Mouse (Mus musculus) CH12.LX (cell line): ENCODE results near the gene Osgep. TPM values are rescaled to one million over a fixed set of nuclear protein-coding genes. Genes with fewer than 3 reads are reported as not detected.

Source experiments
- DNase-seq: peaks from one replicate; pipeline ENCODE4 v3.0.0-alpha.2; 2013; ENCODE audit errors: extremely low read depth
- H3K27ac ChIP-seq: 2 replicates; pipeline ENCODE4 v1.5.1; 2012; ENCODE audit warnings: low read depth, mild to moderate bottlenecking, control low read depth, moderate library complexity; ENCODE audit not compliant: insufficient read depth
- H3K27me3 ChIP-seq: replicated peaks from 2 replicates; pipeline ENCODE3; 2012; ENCODE audit warnings: inconsistent platforms
- H3K36me3 ChIP-seq, 2 experiments: replicated peaks in 1 of 2; 2 replicates each; pipeline versions ENCODE3 to v1.6.1; 2012; ENCODE audit warnings: inconsistent platforms in 1 of 2, low read length in 1 of 2, mild to moderate bottlenecking in 1 of 2, mixed read lengths in 1 of 2, moderate library complexity in 1 of 2; ENCODE audit not compliant: control insufficient read depth in 1 of 2, insufficient read depth in 1 of 2
- H3K4me1 ChIP-seq, 2 experiments: 2 replicates each; pipeline ENCODE4 v1.6.1; 2012; ENCODE audit warnings: inconsistent platforms in 1 of 2, moderate library complexity in 1 of 2; ENCODE audit not compliant: insufficient read depth in 2 of 2, control insufficient read depth in 1 of 2
- H3K4me2 ChIP-seq: 2 replicates; pipeline ENCODE4 v1.6.1; 2012; ENCODE audit warnings: low read depth, mild to moderate bottlenecking, control low read depth; ENCODE audit not compliant: poor library complexity, insufficient read depth, severe bottlenecking
- H3K4me3 ChIP-seq, 3 experiments: fragments of 150-350 bp in 1 of 3; sonication (generic) in 1 of 3; replicated peaks in 1 of 3; 2 replicates each; pipeline versions ENCODE3 to v1.5.1; 2011 to 2012; ENCODE audit warnings: low read depth in 2 of 3, low read length in 2 of 3, mild to moderate bottlenecking in 2 of 3, moderate library complexity in 2 of 3, control low read depth in 1 of 3, improper control_type of control experiment in 1 of 3, inconsistent platforms in 1 of 3, mixed read lengths in 1 of 3; ENCODE audit not compliant: poor library complexity in 1 of 3
- H3K79me2 ChIP-seq: replicated peaks from 2 replicates; pipeline ENCODE4 v1.6.1; 2012; ENCODE audit warnings: mild to moderate bottlenecking, moderate library complexity; ENCODE audit not compliant: control insufficient read depth, poor library complexity, insufficient read depth, severe bottlenecking; ENCODE audit errors: extremely low read depth
- H3K9ac ChIP-seq: 2 replicates; pipeline ENCODE4 v1.6.1; 2012; ENCODE audit warnings: low read depth, mild to moderate bottlenecking, control low read depth, moderate library complexity; ENCODE audit not compliant: insufficient read depth
- H3K9me3 ChIP-seq: replicated peaks from 2 replicates; pipeline ENCODE3; 2012; ENCODE audit warnings: low read length, inconsistent platforms, mixed read lengths
- BHLHE40 ChIP-seq: IDR thresholded peaks from 2 replicates; pipeline ENCODE4 v1.6.1; 2011; ENCODE audit warnings: mild to moderate bottlenecking, low read depth, low read length, improper control_type of control experiment
- CHD2 ChIP-seq: IDR thresholded peaks from 2 replicates; pipeline ENCODE4 v1.6.1; 2011; ENCODE audit warnings: low read length, improper control_type of control experiment
- CTCF ChIP-seq, 2 experiments: IDR thresholded peaks in 1 of 2; conservative IDR thresholded peaks in 1 of 2; 2 replicates each; pipeline ENCODE4 v1.5.1; 2011 to 2012; ENCODE audit warnings: low read depth in 2 of 2, low read length in 2 of 2, improper control_type of control experiment in 1 of 2, inconsistent platforms in 1 of 2, mild to moderate bottlenecking in 1 of 2, moderate library complexity in 1 of 2
- E2F4 ChIP-seq: IDR thresholded peaks from 2 replicates; pipeline ENCODE4 v1.6.1; 2011; ENCODE audit warnings: low read depth, low read length, improper control_type of control experiment; ENCODE audit not compliant: insufficient replicate concordance
- ELF1 ChIP-seq: IDR thresholded peaks from 2 replicates; pipeline ENCODE4 v1.6.1; 2014; ENCODE audit warnings: low read depth, mild to moderate bottlenecking, inconsistent platforms, low read length, improper control_type of control experiment
- ETS1 ChIP-seq: conservative IDR thresholded peaks from 2 replicates; pipeline ENCODE4 v1.6.1; 2012; ENCODE audit warnings: low read depth, mild to moderate bottlenecking, inconsistent platforms, low read length, improper control_type of control experiment, moderate library complexity
- HCFC1 ChIP-seq: IDR thresholded peaks from 2 replicates; pipeline ENCODE4 v1.6.1; 2012; ENCODE audit warnings: low read depth, mild to moderate bottlenecking, inconsistent platforms, low read length, improper control_type of control experiment
- IRF4 ChIP-seq: IDR thresholded peaks from 2 replicates; pipeline ENCODE4 v1.6.1; 2014; ENCODE audit warnings: low read depth, mild to moderate bottlenecking, inconsistent platforms, low read length, improper control_type of control experiment
- JUND ChIP-seq: conservative IDR thresholded peaks from 2 replicates; pipeline ENCODE4 v1.6.1; 2011; ENCODE audit warnings: low read depth, low read length, improper control_type of control experiment
- MAX ChIP-seq: IDR thresholded peaks from 2 replicates; pipeline ENCODE4 v1.6.1; 2011; ENCODE audit warnings: low read length, improper control_type of control experiment
- MAZ ChIP-seq: IDR thresholded peaks from 2 replicates; pipeline ENCODE4 v1.6.1; 2012; ENCODE audit warnings: low read depth, mild to moderate bottlenecking, inconsistent platforms, low read length, improper control_type of control experiment, moderate library complexity
- MEF2A ChIP-seq: IDR thresholded peaks from 2 replicates; pipeline ENCODE4 v1.6.1; 2014; ENCODE audit warnings: low read depth, mild to moderate bottlenecking, inconsistent platforms, low read length, improper control_type of control experiment, borderline replicate concordance
- MYC ChIP-seq: IDR thresholded peaks from 2 replicates; pipeline ENCODE4 v1.6.1; 2011; ENCODE audit warnings: low read depth, mild to moderate bottlenecking, improper control_type of control experiment, low read length
- NELFE ChIP-seq: IDR thresholded peaks from 2 replicates; pipeline ENCODE4 v1.6.1; 2011; ENCODE audit warnings: low read depth, low read length, improper control_type of control experiment
- NRF1 ChIP-seq: IDR thresholded peaks from 2 replicates; pipeline ENCODE4 v1.6.1; 2014; ENCODE audit warnings: low read depth, mild to moderate bottlenecking, inconsistent platforms, low read length, improper control_type of control experiment, moderate library complexity
- POLR2AphosphoS2 ChIP-seq: IDR thresholded peaks from 2 replicates; pipeline ENCODE4 v1.6.1; 2011; ENCODE audit warnings: low read depth, low read length, improper control_type of control experiment
- RAD21 ChIP-seq: IDR thresholded peaks from 2 replicates; pipeline ENCODE4 v1.6.1; 2011; ENCODE audit warnings: low read depth, mild to moderate bottlenecking, low read length, improper control_type of control experiment, moderate library complexity
- RCOR1 ChIP-seq: conservative IDR thresholded peaks from 2 replicates; pipeline ENCODE4 v1.6.1; 2012; ENCODE audit warnings: low read depth, mild to moderate bottlenecking, inconsistent platforms, low read length, improper control_type of control experiment
- SIN3A ChIP-seq: IDR thresholded peaks from 2 replicates; pipeline ENCODE4 v1.6.1; 2012; ENCODE audit warnings: low read length, improper control_type of control experiment, inconsistent platforms
- SMC3 ChIP-seq: IDR thresholded peaks from 2 replicates; pipeline ENCODE4 v1.6.1; 2011; ENCODE audit warnings: low read depth, low read length, improper control_type of control experiment
- TBP ChIP-seq: conservative IDR thresholded peaks from 2 replicates; pipeline ENCODE4 v1.6.1; 2011; ENCODE audit warnings: low read depth, low read length, improper control_type of control experiment
- TCF12 ChIP-seq: IDR thresholded peaks from 2 replicates; pipeline ENCODE4 v1.6.1; 2014; ENCODE audit warnings: low read depth, mild to moderate bottlenecking, inconsistent platforms, low read length, improper control_type of control experiment
- UBTF ChIP-seq: IDR thresholded peaks from 2 replicates; pipeline ENCODE4 v1.6.1; 2012; ENCODE audit warnings: low read depth, mild to moderate bottlenecking, inconsistent platforms, low read length, improper control_type of control experiment, moderate library complexity
- USF1 ChIP-seq: IDR thresholded peaks from 2 replicates; pipeline ENCODE4 v1.6.1; 2014; ENCODE audit warnings: low read depth, mild to moderate bottlenecking, inconsistent platforms, low read length, improper control_type of control experiment
- USF2 ChIP-seq: conservative IDR thresholded peaks from 2 replicates; pipeline ENCODE4 v1.6.1; 2011; ENCODE audit warnings: low read depth, low read length, improper control_type of control experiment
- ZC3H11A ChIP-seq: IDR thresholded peaks from 2 replicates; pipeline ENCODE4 v1.6.1; 2012; ENCODE audit warnings: low read depth, mild to moderate bottlenecking, inconsistent platforms, low read length, improper control_type of control experiment
- ZNF384 ChIP-seq: IDR thresholded peaks from 2 replicates; pipeline ENCODE4 v1.6.1; 2012; ENCODE audit warnings: low read depth, low read length, improper control_type of control experiment, inconsistent platforms
- dilution Hi-C: fragments of 300-500 bp; cut with MboI; formaldehyde crosslinking; loops from 2 replicates; pipeline ENCODE4 v1.14.3; 2020; ENCODE audit warnings: low sequenced_read_pairs; ENCODE audit not compliant: extremely low pct_unique_long_range_greater_than_20kb, extremely low pct_ligation_motif_present
- in situ Hi-C: fragments of 300-500 bp; cut with MboI; formaldehyde crosslinking; loops from 3 replicates; pipeline ENCODE4 v1.14.3; 2019; ENCODE audit warnings: low sequenced_read_pairs, low pct_ligation_motif_present, low pct_unique_long_range_greater_than_20kb, mixed read lengths
- polyA plus RNA-seq: library from polyadenylated mRNA; unstranded; fragments of >175 nt; gene quantifications from 2 replicates; pipeline ENCODE4 v1.2.1, GENCODE M21; 2012; ENCODE audit warnings: low read depth; ENCODE audit not compliant: insufficient read length
- total RNA-seq, 2 experiments: library from RNA; depleted of rRNA; stranded (reverse); fragments of 300-350 nt in 1 of 2; fragments of >200 nt in 1 of 2; gene quantifications; 2 replicates each; pipeline ENCODE4 v1.2.3; 2012 to 2014

Gene Osgep
- total and polyA plus RNA-seq, 3 experiments, result 41.7 to 88.7 (median 48.4) TPM

GRCm38 (mm10) chr14:50969558-50970544 lies 45.2 kb upstream of the Osgep start:
- in situ Hi-C loops (no loop called here), dilution Hi-C loops (no loop called here)
- H3K27me3 ChIP-seq, result no peaks in the 10 kb centered on the region
- no peak overlapping the region for H3K4me3 ChIP-seq
- no peaks in the 10 kb centered on the region for H3K9me3 ChIP-seq
- no peak overlapping the region for H3K9ac ChIP-seq
- H3K4me2 ChIP-seq, result no peak overlapping the region
- no peak overlapping the region for H3K27ac ChIP-seq
- no peaks in the 10 kb centered on the region for H3K36me3 ChIP-seq
- peaks cover 5 to 15% of the 10 kb centered on the region in 2 experiments for H3K4me1 ChIP-seq
- TF ChIP-seq IRF4, result no peak
- no peak for TF ChIP-seq JUND
- no peak for TF ChIP-seq MAZ
- no peak for TF ChIP-seq USF2
- no peak for TF ChIP-seq POLR2AphosphoS2
- TF ChIP-seq ZNF384, result no peak
- TF ChIP-seq TBP, result no peak
- no peak for TF ChIP-seq SMC3
- TF ChIP-seq MAX, result no peak
- TF ChIP-seq USF1, result no peak
- TF ChIP-seq ZC3H11A, result no peak
- no peak for TF ChIP-seq ELF1
- TF ChIP-seq CTCF (conservative IDR thresholded peaks at IDR 0.05 in 1 of 2, IDR thresholded peaks at IDR 0.05 in 1 of 2; ENCODE audit: low read depth in 2 of 2, low read length in 2 of 2), result no peak
- TF ChIP-seq ETS1, result no peak
- no peak for TF ChIP-seq NRF1
- TF ChIP-seq CHD2, result no peak; the same call in 1 of the 2 replicates
- no peak for TF ChIP-seq E2F4
- no peak for DNase-seq
- no peaks in the 10 kb centered on the region for H3K79me2 ChIP-seq

GRCm38 (mm10) chr14:50969041-50969440 lies 44.3 kb upstream of the Osgep start:
- Histone ChIP-seq H3K4me3 (no peak overlapping the region), H3K4me2 (no peak overlapping the region), H3K27ac (no peak overlapping the region), H3K4me1 (peaks cover 5 to 15% of the 10 kb centered on the region in 2 experiments), H3K9me3 (no peaks in the 10 kb centered on the region), H3K27me3 (no peaks in the 10 kb centered on the region), H3K9ac (no peak overlapping the region), H3K36me3 (no peaks in the 10 kb centered on the region), H3K79me2 (no peaks in the 10 kb centered on the region)
- no peak for DNase-seq
- no peak for TF ChIP-seq RCOR1
- TF ChIP-seq ELF1, result no peak
- no peak for TF ChIP-seq BHLHE40
- TF ChIP-seq TCF12, result no peak
- TF ChIP-seq MEF2A, result no peak
- no peak for TF ChIP-seq SIN3A
- TF ChIP-seq MAZ, result no peak
- no peak for TF ChIP-seq UBTF
- TF ChIP-seq HCFC1, result no peak
- no peak for TF ChIP-seq ZC3H11A
- TF ChIP-seq E2F4, result no peak
- TF ChIP-seq NELFE, result no peak
- TF ChIP-seq IRF4, result no peak
- no peak for TF ChIP-seq RAD21
- no peak for TF ChIP-seq MYC
- in situ Hi-C loops (no loop called here), dilution Hi-C loops (no loop called here)
